In genomic region chr5:65537420-65538071, GRCm38 (mm10) we compare ENCODE assay signal across 8 mouse cellular contexts. TPM values are rescaled to one million over a fixed set of nuclear protein-coding genes. Genes with fewer than 3 reads are reported as not detected.
A peak's percentile ranks its signal among the peaks of the same experiment; 100 is the strongest.
DNase-seq lines count a peak whose midpoint lies in the region; ATAC-seq and TF ChIP-seq lines count a peak whose summit lies in the region.

No protein-coding gene starts in this region.

- ATAC-seq in forebrain, postnatal 0 days = peak; percentile 45

- H3K4me1 ChIP-seq in testis, adult 2 months (ENCODE audit: control insufficient read depth, insufficient read depth, low read length) = no peaks in the 10 kb centered on the region; the same call in 1 of the 2 replicates
- peaks cover 11% of the 10 kb centered on the region; the same call in 1 of the 2 replicates for H3K4me1 ChIP-seq in forebrain, postnatal 0 days (ENCODE audit: insufficient read depth)
- H3K4me1 ChIP-seq in olfactory bulb, adult 2 months (ENCODE audit: control insufficient read depth, insufficient read depth, low read length) = no peaks in the 10 kb centered on the region

- peak overlapping the region; percentile 100 for H3K4me3 ChIP-seq in testis, adult 2 months (ENCODE audit: control insufficient read depth, low read depth, low read length)
- H3K4me3 ChIP-seq in forebrain, postnatal 0 days (ENCODE audit: low read depth, low read length) = peak overlapping the region; percentile 92
- H3K4me3 ChIP-seq in olfactory bulb, adult 2 months (ENCODE audit: insufficient read depth, low read depth, low read length) = peak overlapping the region; percentile 79

- no peaks in the 10 kb centered on the region for H3K9me3 ChIP-seq in forebrain, postnatal 0 days (ENCODE audit: low read length)

- peak overlapping the region; percentile 99 for H3K27ac ChIP-seq in testis, adult 2 months (ENCODE audit: control insufficient read depth, insufficient read depth, low read depth, low read length)
- peak overlapping the region; percentile 98 for H3K27ac ChIP-seq in forebrain, postnatal 0 days (ENCODE audit: low read depth, low read length)
- peak overlapping the region; percentile 87 for H3K27ac ChIP-seq in olfactory bulb, adult 2 months (ENCODE audit: insufficient read depth, low read depth, low read length)

- H3K9ac ChIP-seq in forebrain, postnatal 0 days = peak overlapping the region; percentile 94

- no peak for DNase-seq in testis, postnatal 14 days (ENCODE audit: low spot score)
- peak; percentile 58 for DNase-seq in brain, adult 2 months (ENCODE audit: low read depth, low spot score)
- DNase-seq in forebrain, postnatal 0 days = peak; percentile 64
- peak; percentile 72 for DNase-seq in kidney, postnatal 14 days
- DNase-seq in lung, postnatal 10 days = peak; percentile 70
- no peak for DNase-seq in T-cell, adult 2 months (ENCODE audit: low spot score)

- 2% methylated on average over 40 of the region's 59 CpGs for WGBS in forebrain, postnatal 0 days
- under 1% methylated on average over 54 of the region's 59 CpGs for WGBS in olfactory bulb, adult 2 months

- H3K27me3 ChIP-seq in testis, adult 2 months (ENCODE audit: control insufficient read depth, insufficient read depth, low read length) = no peaks in the 10 kb centered on the region
- no peaks in the 10 kb centered on the region for H3K27me3 ChIP-seq in forebrain, postnatal 0 days (ENCODE audit: insufficient read depth, low read length)

- H3K4me2 ChIP-seq in forebrain, postnatal 0 days (ENCODE audit: low read depth) = peak overlapping the region; percentile 67

- no peak for TF ChIP-seq POLR2A in testis, adult 2 months (IDR thresholded peaks at IDR 0.05; ENCODE audit: control insufficient read depth, low read depth, low read length)
- TF ChIP-seq POLR2A in olfactory bulb, adult 2 months (IDR thresholded peaks at IDR 0.05; ENCODE audit: insufficient read depth, low read depth, low read length) = no peak

- no peaks in the 10 kb centered on the region for H3K36me3 ChIP-seq in testis, adult 2 months (ENCODE audit: control insufficient read depth, insufficient read depth, low read length)
- no peaks in the 10 kb centered on the region for H3K36me3 ChIP-seq in forebrain, postnatal 0 days (ENCODE audit: insufficient read depth)

- no peak for TF ChIP-seq CTCF in testis, adult 2 months (IDR thresholded peaks at IDR 0.05; ENCODE audit: control insufficient read depth, insufficient read depth, insufficient replicate concordance, low read depth, low read length)
- no peak for TF ChIP-seq CTCF in forebrain, postnatal 0 days (IDR thresholded peaks at IDR 0.05; ENCODE audit: low read depth)
- TF ChIP-seq CTCF in olfactory bulb, adult 2 months (IDR thresholded peaks at IDR 0.05; ENCODE audit: insufficient read depth, low read depth, low read length) = no peak

RNA-seq across cellular contexts. Expression of gene Ube2k, which starts 0.5 kb away (rescaled TPM):
- 138 and 149 TPM in 2 replicates for polyA plus RNA-seq in testis, adult 2 months (2012; rRNA removed)
- total RNA-seq in forebrain, postnatal 0 days (2014; rRNA removed) = 44.8 and 55.8 TPM in 2 replicates
- polyA plus RNA-seq in forebrain, postnatal 0 days (2015; fragmentation: Nextera tagmentation; extraction: Ambion mirVana) = 172 and 207 TPM in 2 replicates
- polyA plus RNA-seq in olfactory bulb, adult 2 months (2012; ENCODE audit: insufficient read depth, insufficient read length, low replicate concordance, missing spikeins) = 419 TPM in 1 of 2 replicates, not detected in the other

RNA-seq across cellular contexts. Expression of gene Smim14, which starts 0.6 kb away (rescaled TPM):
- 130 and 131 TPM in 2 replicates for polyA plus RNA-seq in testis, adult 2 months (2012; rRNA removed)
- total RNA-seq in forebrain, postnatal 0 days (2014; rRNA removed) = 139 and 158 TPM in 2 replicates
- polyA plus RNA-seq in forebrain, postnatal 0 days (2015; fragmentation: Nextera tagmentation; extraction: Ambion mirVana) = 255 and 269 TPM in 2 replicates
- polyA plus RNA-seq in olfactory bulb, adult 2 months (2012; ENCODE audit: insufficient read depth, insufficient read length, low replicate concordance, missing spikeins) = not detected in 2 replicates

RNA-seq across cellular contexts. Expression of gene Gm43552, which starts 44.9 kb away (rescaled TPM):
- polyA plus RNA-seq in testis, adult 2 months (2012; rRNA removed) = not detected in 2 replicates
- total RNA-seq in forebrain, postnatal 0 days (2014; rRNA removed) = not detected in 2 replicates
- polyA plus RNA-seq in forebrain, postnatal 0 days (2015; fragmentation: Nextera tagmentation; extraction: Ambion mirVana) = 1.3 TPM in 1 of 2 replicates, not detected in the other
- not detected in 2 replicates for polyA plus RNA-seq in olfactory bulb, adult 2 months (2012; ENCODE audit: insufficient read depth, insufficient read length, low replicate concordance, missing spikeins)

Comparison
In these comparisons a context has a peak if more than half of its experiments do, and no peak if none do; other contexts are left out.
1. DNase-seq: peak in brain, adult 2 months (single experiment), forebrain, postnatal 0 days (single experiment), kidney, postnatal 14 days (single experiment) and lung, postnatal 10 days (single experiment); none in testis, postnatal 14 days (single experiment) and T-cell, adult 2 months (single experiment).
2. Peak in every context shown above with its lines, with median percentiles within 50 percentile points of each other: H3K27ac ChIP-seq and H3K4me3 ChIP-seq.